In genomic region chr17:11724135-11724534, GRCm38 (mm10) we compare ENCODE assay signal across 21 mouse cellular contexts.
DNase-seq lines count a peak whose midpoint lies in the region; ATAC-seq lines count a peak whose summit lies in the region.
"Had no signal": no experiment of that assay in that cellular context is flagged by ENCODE, and none has a peak within 500 bp of the region (broad histone marks: within the 10 kb centered on the region; RNA-seq: fewer than 3 reads in every experiment).

No protein-coding gene starts in this region.

- WGBS in hindbrain, embryonic 13.5 days: 86% methylated on average over 3 of the region's 3 CpGs

- no peak overlapping the region for H3K4me3 ChIP-seq in hindbrain, embryonic 13.5 days
- H3K4me3 ChIP-seq: embryonic facial prominence, embryonic 12.5 days; forebrain, embryonic 15.5 days; hindbrain, embryonic 10.5 days; hindbrain, embryonic 15.5 days had no signal

- ATAC-seq in granulocyte monocyte progenitor cell, adult 5-6 weeks (replicated peaks; ENCODE audit: poor library complexity, severe bottlenecking): peak; percentile 74
- ATAC-seq in megakaryocyte progenitor cell, adult 5-6 weeks (replicated peaks; ENCODE audit: poor library complexity): peak; percentile 85
- no peak for ATAC-seq in hindbrain, embryonic 13.5 days (ENCODE audit: low FRiP score)
- ATAC-seq: activated CD4-positive, CD25-positive, alpha-beta regulatory T cell, adult 4 months; forebrain, embryonic 15.5 days; intestine, embryonic 16.5 days; Patski had no signal

- no peak overlapping the region for H3K9ac ChIP-seq in hindbrain, embryonic 13.5 days
- H3K9ac ChIP-seq: embryonic facial prominence, embryonic 12.5 days; forebrain, embryonic 15.5 days; hindbrain, embryonic 15.5 days had no signal

- intact Hi-C loops in heart, postnatal 25 days (cut with DNase I): no loop called here

- H3K27ac ChIP-seq in hindbrain, embryonic 13.5 days: no peak overlapping the region
- H3K27ac ChIP-seq: embryonic facial prominence, embryonic 12.5 days; forebrain, embryonic 15.5 days; hindbrain, embryonic 10.5 days; hindbrain, embryonic 15.5 days had no signal

- no peak overlapping the region for H3K4me2 ChIP-seq in hindbrain, embryonic 13.5 days
- H3K4me2 ChIP-seq: embryonic facial prominence, embryonic 12.5 days; forebrain, embryonic 15.5 days; hindbrain, embryonic 15.5 days had no signal

- peaks cover 12% of the 10 kb centered on the region for H3K4me1 ChIP-seq in hindbrain, embryonic 13.5 days (replicated peaks)
- H3K4me1 ChIP-seq: embryonic facial prominence, embryonic 12.5 days; forebrain, embryonic 15.5 days; hindbrain, embryonic 10.5 days had no signal

- H3K27me3 ChIP-seq in hindbrain, embryonic 13.5 days: no peaks in the 10 kb centered on the region
- H3K27me3 ChIP-seq: embryonic facial prominence, embryonic 12.5 days; forebrain, embryonic 15.5 days; hindbrain, embryonic 15.5 days; Patski had no signal

- DNase-seq in heart, adult 11 months: peak; percentile 39
- no peak for DNase-seq in heart, postnatal 25 days (ENCODE audit: low spot score)
- DNase-seq in lung, adult 18-20 months: no peak
- no peak for DNase-seq in thymus, postnatal 14 days
- DNase-seq: adrenal gland, postnatal 14 days; cerebellum, adult 18-20 months; cerebellum, adult 9-11 months; cerebellum, postnatal 36 days; embryo, embryonic 11 days; gastrocnemius, postnatal 10 days; heart, postnatal 10 days had no signal

- no peaks in the 10 kb centered on the region for H3K9me3 ChIP-seq in hindbrain, embryonic 13.5 days
- H3K9me3 ChIP-seq: embryonic facial prominence, embryonic 12.5 days; forebrain, embryonic 15.5 days; hindbrain, embryonic 10.5 days; hindbrain, embryonic 15.5 days had no signal

- no peaks in the 10 kb centered on the region for H3K36me3 ChIP-seq in hindbrain, embryonic 13.5 days
- H3K36me3 ChIP-seq: embryonic facial prominence, embryonic 12.5 days; forebrain, embryonic 15.5 days; hindbrain, embryonic 10.5 days; hindbrain, embryonic 15.5 days had no signal
